Mouse (Mus musculus) Muller cell, postnatal 12 days (primary cell): ENCODE measurements around the gene Ufd1.

Experiments
- DNase-seq: peaks from one replicate; pipeline ENCODE4 v3.0.0-alpha.2; 2015; ENCODE audit errors: inconsistent ontology term

Ufd1 gene

GRCm38 (mm10) chr16:18811468-18812384 lies at the start of gene Ufd1, which contains the start of gene Cdc45:
TSS of gene Ufd1 (plus strand) at chr16:18811779.
TSS of gene Cdc45 (minus strand) at chr16:18811987.
- DNase-seq, result peak; percentile 96

GRCm38 (mm10) chr16:18762960-18763359 lies 48.6 kb upstream of the Ufd1 start:
- DNase-seq, result no peak

GRCm38 (mm10) chr16:18766390-18766789 lies 45.2 kb upstream of the Ufd1 start:
- no peak for DNase-seq

- no peak for DNase-seq
Measured at GRCm38 (mm10) chr16:18769501-18769900, 42.1 kb upstream of the Ufd1 start.

GRCm38 (mm10) chr16:18773936-18774335 lies 37.6 kb upstream of the Ufd1 start:
- DNase-seq, result no peak

- no peak for DNase-seq
Measured at GRCm38 (mm10) chr16:18775621-18776555, 35.7 kb upstream of the Ufd1 start.

- DNase-seq, result no peak
Measured at GRCm38 (mm10) chr16:18776556-18777100, 35.0 kb upstream of the Ufd1 start, which contains the start of gene Cldn5. TSS of gene Cldn5 (plus strand) at chr16:18776847.

GRCm38 (mm10) chr16:18777101-18778080 lies 34.2 kb upstream of the Ufd1 start:
- DNase-seq, result peak; percentile 40

GRCm38 (mm10) chr16:18778461-18778860 lies 33.1 kb upstream of the Ufd1 start:
- no peak for DNase-seq

- no peak for DNase-seq
Measured at GRCm38 (mm10) chr16:18781810-18782209, 29.8 kb upstream of the Ufd1 start.

- no peak for DNase-seq
Measured at GRCm38 (mm10) chr16:18785025-18785424, 26.6 kb upstream of the Ufd1 start.

GRCm38 (mm10) chr16:18785485-18785884 lies 26.1 kb upstream of the Ufd1 start:
- DNase-seq, result no peak

- DNase-seq, result no peak
Measured at GRCm38 (mm10) chr16:18786652-18787051, 24.9 kb upstream of the Ufd1 start.

- peak; percentile 64 for DNase-seq
Measured at GRCm38 (mm10) chr16:18788627-18789406, 22.8 kb upstream of the Ufd1 start.

- peak; percentile 78 for DNase-seq
Measured at GRCm38 (mm10) chr16:18795223-18795899, 16.2 kb upstream of the Ufd1 start.

- DNase-seq, result no peak
Measured at GRCm38 (mm10) chr16:18796645-18797044, 14.9 kb upstream of the Ufd1 start.

- no peak for DNase-seq
Measured at GRCm38 (mm10) chr16:18798151-18798550, 13.4 kb upstream of the Ufd1 start.

- peak; percentile 47 for DNase-seq
Measured at GRCm38 (mm10) chr16:18798841-18799240, 12.7 kb upstream of the Ufd1 start.

GRCm38 (mm10) chr16:18805746-18806145 lies 5.8 kb upstream of the Ufd1 start:
- no peak for DNase-seq
